Mouse (Mus musculus): ENCODE measurements around the gene Syce1.
"Not testable (repeated sequence)": the region's sequence is repeated elsewhere in the genome, so short reads cannot be mapped to it uniquely, and the experiment has no call there.

Syce1 gene

DNA sequence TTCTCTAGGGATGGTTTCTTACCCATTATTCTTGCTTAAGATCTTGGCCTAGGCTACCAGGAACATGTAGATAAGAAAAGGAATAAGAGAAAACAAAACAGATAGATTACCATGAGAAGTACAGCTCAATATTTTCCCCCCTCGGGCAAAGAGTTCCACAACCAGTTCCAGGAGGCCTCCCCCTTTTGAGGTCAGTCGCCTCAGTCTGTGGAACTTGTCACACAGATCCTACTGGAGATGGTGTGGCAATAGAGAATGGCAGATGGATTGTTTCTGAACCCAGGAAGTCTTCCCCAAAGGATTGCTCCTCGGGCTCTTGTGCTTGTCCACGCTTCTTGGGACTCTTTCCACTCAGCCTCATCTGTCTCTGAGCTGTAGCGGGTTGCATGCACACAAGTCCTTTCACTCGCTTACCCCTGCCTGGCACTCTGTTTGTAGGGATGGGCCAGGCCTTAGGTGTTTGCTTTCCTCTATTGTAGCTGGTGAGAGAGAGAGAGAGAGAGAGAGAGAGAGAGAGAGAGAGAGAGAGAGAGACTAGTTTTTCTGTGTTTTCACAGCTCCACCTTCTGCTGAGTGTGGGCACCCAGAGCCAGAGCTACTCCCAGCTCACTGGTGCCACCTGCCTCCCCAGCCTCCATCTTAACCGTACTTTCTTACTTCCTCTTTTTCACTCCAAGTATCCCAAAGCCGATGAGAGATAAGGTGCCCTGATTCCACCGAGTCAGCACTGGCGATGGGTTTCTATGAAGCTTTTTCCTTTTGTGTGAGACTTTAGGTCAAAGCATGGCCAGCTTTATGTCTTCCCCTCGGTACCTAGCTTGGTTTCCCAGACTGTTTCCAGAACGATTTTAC lies 21.5 kb downstream of the Syce1 start:
- DNase-seq (ENCODE audit: low read depth), result peak; percentile 8

DNA sequence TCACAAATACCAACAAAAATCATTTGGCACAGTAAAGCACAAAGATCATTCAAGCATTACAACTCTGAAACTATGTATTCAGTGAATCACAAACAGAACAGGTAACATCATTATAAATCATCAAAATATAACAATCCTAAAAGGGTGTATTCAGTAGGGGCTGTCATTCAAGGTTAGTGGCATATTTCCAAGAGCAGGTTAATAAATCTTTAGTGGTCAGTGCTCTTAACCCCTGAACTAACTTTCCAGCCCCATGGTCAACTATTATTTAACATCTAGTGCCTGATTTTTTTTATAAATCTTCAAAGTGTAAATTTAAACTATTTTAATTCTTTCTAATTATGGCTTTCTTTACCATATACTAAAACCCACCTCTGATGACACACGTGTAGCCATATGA lies 22.3 kb downstream of the Syce1 start:
- not testable (repeated sequence) for DNase-seq (ENCODE audit: low read depth)

DNA sequence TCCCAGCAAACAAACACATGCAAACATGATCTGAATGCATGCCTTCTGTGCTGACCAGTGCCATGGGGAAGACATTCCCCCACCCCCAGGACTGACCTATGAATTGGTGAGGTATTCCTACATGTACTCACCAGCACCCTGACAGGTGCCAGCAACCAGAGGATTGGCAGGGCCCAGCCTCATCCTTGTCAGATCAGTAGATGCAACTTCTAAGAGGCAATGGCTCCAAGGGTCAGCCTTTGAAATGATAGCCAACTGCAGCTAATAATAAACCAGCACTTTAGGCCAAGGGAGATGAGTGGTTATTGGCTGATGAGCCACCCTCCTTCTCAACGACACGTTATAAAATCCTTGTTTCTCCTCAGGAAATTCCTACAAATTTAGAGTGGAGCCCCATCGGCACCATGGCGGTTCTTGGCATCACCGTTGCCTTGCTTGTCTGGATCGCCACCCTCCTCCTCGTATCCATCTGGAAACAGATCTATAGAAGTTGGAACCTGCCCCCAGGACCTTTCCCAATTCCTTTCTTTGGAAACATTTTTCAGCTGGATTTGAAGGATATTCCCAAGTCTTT lies 24.1 kb downstream of the Syce1 start, which contains the start of gene Cyp2e1:
Gene Cyp2e1 (plus strand): TSS at position 293 of the 574 bp plus-strand sequence.
- DNase-seq (ENCODE audit: low read depth), result no peak

DNA sequence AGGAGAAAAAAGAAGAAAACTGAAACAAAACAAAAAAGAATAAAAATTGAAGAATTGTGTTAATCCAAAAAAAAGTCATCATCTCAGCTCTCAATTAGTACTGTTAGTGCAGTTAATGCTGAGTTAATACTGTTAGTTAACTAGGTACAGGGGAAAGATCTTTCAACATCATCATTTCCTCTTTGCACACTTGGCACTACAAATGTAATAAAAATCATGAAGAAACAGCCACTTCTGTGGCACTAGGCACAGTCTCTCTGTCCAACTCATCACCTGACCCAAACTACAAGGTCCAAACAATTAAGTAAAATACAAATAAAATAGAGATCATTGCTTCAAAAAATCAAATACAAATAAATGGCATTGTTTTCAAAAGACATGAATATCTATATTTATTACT lies 27.0 kb downstream of the Syce1 start:
- DNase-seq (ENCODE audit: low read depth), result no peak

DNA sequence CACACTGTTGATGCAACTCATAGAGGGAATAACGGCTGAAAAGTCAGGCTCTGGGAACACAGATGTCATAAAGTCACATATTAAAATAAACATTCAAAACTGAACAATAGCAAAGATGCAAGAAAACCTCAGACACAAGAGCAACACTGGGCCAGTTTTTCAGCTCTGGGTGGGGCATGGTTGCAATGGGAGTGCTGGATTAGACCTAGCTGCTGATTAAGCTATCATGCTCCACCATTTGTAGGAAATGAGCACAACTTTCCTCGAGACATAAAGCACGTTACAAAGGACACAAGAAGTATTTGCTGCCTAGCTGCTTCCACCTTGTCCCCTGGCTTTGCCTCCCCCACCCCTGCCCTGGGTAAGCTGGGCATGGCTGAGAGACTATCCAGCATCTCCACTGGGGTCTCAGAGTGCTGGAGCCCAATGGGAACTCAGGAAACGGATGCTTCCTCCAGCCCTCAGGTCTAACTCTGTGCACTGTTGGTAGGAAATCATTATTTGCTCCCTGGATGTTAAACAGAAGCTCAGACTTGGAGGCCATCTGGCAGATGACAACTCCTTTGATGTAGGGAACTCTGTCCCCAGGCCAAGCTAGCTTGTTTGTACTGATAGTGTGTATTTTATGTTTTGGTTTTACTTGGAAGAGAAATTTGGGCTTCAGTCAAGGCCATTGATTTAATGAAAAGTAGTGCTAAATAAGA lies 31.3 kb downstream of the Syce1 start:
- DNase-seq (ENCODE audit: low read depth), result no peak

DNA sequence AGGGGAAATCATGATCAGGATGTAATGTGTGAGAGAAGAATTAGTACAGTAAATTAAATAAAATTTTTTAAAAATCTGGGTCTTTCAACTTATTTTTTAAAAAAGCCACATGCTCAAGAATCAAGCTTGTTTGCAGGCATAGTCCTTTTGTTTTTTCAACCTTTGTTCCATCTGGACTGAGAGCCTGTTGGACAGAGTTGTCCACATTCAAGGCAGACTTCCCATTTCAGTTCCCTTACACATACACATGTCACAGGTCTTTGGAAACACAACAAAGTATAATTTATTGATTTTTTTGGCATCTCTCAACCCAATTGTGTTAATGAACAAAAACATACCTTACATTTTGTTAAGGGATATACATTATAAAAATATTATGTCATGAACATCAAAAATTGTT lies 33.1 kb downstream of the Syce1 start:
- DNase-seq (ENCODE audit: low read depth), result no peak

DNA sequence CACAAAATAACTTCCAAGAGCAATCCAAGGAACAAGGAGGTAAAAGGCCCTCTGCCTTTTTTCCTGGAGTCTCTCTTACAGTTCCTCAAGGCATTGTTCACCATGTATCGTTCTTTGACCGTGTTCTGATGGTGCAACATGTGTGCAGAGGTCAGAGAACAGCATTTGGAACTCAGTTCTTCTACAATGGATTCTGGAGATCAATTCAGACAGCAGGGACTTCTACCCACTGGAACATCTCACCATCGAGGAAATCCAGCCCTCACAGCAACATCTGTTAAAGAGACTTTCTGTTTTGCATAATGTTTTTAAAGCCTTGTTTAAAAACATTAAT lies 38.9 kb downstream of the Syce1 start:
- no peak for DNase-seq (ENCODE audit: low read depth)

DNA sequence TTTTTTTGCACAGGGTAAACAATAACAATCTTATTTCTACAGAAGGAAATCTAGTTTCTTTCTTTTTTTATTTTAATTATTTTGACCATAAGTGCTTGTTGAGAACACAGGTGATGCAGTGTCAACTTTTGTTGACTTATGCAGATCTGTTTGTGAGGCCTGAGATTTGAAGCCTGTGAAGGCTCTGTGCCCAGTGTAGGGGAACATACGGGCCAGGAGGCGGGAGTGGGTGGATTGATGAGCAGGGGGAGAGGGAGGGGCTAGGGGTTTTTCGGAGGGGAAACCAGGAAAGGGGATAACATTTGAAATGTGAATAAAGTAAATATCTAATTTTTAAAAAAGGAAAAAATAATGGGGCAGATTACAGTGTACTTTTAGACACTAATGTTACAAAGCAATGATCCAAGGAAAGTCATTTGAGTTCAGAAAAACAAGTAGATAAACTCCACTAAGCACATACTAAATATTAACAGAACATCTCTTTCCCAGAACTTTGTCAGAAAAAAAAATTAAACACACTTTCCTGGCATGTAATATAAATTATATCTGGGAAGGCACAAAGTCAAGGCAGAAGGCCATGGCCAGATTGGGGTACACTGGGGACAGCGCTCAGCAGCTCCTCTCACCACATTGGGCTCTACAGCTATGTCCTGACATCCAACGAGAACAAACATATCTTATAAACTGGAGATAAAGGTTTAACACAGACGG lies 39.4 kb downstream of the Syce1 start:
- no peak for DNase-seq (ENCODE audit: low read depth)

DNA sequence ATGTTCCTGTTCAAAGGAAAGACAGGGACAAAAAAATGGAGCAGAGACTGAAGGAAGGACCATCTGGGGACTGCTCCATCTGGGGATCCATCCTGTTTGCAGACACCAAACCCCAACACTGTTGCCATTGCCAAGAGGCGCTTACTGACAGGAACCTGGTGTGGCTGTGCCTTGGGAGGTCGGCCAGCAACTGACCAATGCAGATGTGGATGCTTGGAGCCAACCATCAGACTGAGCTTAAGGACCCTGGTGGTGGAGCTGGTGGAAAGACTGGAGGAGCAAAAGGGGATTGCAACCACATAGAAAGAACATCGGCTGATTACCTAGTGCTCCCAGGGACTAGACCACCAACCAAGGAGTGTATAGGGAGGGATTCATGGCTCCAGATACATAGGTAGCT lies 40.2 kb downstream of the Syce1 start:
- DNase-seq (ENCODE audit: low read depth), result no peak

DNA sequence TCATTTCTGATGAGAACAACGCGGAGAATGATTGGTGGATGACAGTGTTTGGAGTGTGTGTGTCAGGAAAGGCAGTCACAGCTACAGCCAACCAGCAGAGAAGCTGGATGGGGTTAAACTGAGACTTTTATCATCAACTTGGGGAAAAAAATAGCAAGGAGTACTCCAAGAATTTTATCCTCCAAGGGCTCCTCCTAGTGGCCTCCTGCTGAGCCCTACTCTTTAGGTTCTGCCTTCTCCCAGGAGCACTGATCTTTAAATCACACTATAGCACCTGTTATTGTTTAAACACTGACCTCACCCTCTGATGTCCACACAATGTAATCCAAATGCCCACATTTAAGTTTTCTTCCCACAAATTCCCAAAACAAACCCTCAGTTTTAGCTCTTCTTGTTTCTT lies 54.5 kb downstream of the Syce1 start:
- no peak for DNase-seq (ENCODE audit: low read depth)

All from naive thymus-derived CD4-positive, alpha-beta T cell, adult 2 months (primary cell).